Mouse (Mus musculus): ENCODE data around the gene Smoc2.
A peak's percentile ranks its signal among the peaks of the same experiment; 100 is the strongest.

The Smoc2 gene

GRCm38 (mm10) chr17:14279966-14280300 is 627 bp downstream of the Smoc2 start:
- DNase-seq (ENCODE audit: low spot score) = no peak

DNA sequence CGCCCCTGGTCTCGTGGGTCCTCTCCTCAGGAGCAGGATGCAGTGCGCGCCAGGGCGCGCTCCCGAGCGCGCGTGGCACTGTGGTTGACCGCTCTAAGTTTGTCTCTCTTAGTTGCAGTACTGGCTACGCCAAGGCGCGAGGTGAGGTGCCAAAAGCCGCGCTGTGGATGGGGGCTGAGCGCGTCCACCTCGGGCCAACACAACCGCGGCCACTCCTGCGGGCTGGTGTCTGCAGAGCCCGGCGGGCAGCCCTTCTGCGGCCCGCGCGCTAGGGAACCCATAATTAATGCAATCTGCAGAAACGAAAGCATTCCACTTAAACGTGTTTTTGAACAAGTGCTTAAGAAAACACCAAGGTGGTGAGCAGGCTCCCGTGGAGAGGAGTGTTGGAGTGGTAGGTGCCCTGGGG is 1.1 kb downstream of the Smoc2 start:
- no peak for DNase-seq (ENCODE audit: low spot score)

DNA sequence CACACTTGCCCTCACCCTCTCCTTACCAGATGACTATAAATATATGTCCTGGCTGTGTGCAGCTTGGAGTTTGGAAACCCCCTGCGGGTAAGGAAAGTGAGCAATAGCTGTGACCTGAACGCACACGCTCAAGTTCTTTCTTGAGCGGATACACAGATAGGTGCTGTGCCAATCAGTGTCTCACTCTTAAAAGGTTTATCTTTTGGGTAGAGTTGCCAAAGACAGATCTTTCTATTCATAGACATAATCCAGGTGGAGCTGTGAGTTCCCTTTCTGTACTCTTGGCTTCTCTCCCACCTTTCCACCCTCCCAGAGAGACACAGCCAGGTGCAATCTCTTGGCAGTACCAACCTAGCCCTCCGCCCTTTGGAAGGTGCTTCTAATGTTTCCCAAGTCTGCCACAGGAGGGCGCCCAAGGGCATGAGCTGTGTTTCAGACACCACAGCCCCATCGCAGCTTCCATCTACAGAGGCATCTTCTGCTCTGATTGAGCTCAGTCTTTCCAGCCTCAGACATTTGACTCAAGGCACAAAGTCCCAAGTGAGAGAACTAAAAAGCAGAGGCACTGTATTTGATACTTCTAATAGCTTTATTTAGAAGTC is 8.8 kb downstream of the Smoc2 start:
- peak; percentile 45 for DNase-seq (ENCODE audit: low spot score)

GRCm38 (mm10) chr17:14293617-14294016 is 14.3 kb downstream of the Smoc2 start:
- DNase-seq (ENCODE audit: low spot score) = no peak

DNA sequence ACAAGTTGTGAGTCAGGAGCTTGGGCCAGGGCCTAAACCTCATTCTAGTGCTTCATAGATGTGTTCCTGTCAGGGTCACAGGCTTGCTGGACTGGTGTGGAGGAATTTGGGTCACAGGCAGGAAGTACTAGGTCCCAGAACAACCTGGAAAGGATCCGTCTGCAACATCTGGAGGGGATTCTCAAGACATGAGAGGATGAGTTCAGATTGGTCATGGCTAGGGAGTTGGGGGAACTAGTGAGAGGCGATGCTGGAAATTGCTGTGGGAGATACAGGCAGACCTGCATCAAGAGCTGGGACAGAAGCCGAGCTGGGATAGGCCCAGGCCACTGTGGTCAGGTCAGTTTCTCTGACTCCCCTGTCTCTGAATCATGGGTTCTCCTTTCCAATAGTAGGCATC is 15.8 kb downstream of the Smoc2 start:
- no peak for DNase-seq (ENCODE audit: low spot score)

GRCm38 (mm10) chr17:14300361-14300760 is 21.1 kb downstream of the Smoc2 start:
- DNase-seq (ENCODE audit: low spot score) = no peak

DNA sequence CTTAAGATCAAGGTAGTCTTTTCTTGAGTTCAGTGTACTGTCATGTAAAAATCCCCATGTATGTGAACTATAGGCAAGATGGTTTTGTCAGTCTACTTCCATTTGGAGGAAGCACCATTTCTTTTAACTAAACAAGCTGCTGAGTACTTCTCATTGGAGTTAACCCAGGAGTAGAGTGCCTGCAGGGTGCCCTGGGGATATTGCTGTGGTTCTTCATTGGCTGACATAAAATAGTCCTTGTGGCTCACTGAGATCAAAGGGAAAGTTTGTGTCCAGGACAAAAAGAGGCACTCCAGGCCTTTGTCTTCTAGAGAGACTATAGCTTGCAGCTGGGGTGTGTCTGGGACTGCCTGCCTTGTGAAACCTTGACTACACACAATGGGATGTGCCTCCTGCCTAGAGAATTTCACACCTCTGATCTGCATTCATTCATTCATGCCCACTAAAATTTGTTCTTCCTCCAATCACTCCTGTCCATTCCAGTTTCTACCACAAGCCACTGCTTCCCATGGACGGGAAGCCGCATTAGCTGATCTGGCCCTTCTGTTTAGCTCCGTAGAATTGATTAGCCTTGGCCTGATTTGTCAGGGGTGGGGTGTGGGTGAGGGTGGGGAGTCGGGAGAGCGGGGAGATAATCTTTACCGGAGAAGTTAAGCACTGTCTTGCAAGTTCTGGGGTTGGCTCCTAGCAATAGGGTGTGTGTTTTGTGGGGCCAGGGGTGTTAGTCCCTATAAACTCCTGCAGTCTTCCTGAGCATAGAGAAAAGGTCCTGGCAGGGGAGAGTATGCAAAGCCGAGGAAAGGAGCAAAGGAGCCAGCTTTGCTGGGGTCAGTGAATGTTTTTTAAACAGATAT is 22.4 kb downstream of the Smoc2 start:
- no peak for DNase-seq (ENCODE audit: low spot score)

- no peak for DNase-seq (ENCODE audit: low spot score)
Measured at GRCm38 (mm10) chr17:14302356-14302755, 23.1 kb downstream of the Smoc2 start.

DNA sequence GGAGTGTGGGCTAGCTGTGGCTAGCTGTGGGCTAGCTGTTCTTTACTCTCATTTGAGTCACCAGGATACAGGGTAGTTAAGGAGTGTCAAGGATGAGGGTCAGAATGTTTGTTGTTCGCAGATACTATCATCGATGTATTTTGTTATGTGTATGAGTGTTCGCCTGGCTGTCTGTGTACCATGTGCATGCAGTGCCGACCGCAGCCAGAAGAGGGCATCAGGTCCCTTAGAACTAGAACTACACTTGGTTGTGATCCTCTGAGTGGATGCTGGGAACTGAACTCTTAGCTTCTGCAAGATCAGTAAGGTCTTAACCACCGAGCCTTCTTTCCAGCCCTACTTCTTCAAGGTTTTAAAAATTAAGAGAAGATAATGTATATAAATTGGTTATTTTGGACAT is 24.4 kb downstream of the Smoc2 start:
- no peak for DNase-seq (ENCODE audit: low spot score)

DNA sequence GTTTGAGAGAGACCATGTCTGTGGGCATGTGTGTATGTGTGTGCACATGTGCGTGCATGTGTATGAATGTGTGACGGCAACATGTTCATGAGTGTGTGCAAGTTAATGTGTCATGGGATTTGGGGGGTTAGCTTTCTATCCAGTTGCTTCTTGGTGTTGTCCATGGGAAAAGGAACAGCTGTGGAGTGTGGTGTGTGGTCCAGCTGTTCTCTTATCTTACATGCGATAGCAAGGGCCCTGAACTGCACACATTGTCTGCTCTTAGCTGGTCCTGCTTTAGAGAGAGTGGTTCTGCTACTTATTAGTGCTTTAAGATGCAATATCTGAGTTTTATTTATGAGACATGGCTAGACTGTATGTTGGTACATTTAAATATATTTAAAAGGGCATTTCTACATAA is 30.6 kb downstream of the Smoc2 start:
- DNase-seq (ENCODE audit: low spot score) = no peak

GRCm38 (mm10) chr17:14312440-14312839 is 33.1 kb downstream of the Smoc2 start:
- DNase-seq (ENCODE audit: low spot score) = no peak

DNA sequence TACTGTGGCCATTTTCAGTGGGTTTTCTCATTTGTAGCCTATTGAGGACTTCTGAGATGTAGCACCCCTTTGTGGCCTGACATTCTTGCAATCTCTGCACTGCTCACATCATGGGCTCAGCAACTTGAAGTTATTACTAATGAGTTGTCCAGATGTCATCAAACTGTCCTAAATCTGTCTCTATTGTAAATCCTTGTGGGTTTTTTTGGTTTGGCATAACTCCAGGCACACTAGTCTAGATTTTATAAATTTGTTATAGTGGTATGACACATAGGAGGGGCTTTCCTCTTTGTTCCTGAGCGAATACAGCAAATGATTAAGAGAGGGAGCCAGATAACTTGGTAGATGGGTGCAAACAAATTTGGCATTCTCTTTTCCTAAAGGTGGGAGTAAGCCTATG is 35.0 kb downstream of the Smoc2 start:
- no peak for DNase-seq (ENCODE audit: low spot score)

DNA sequence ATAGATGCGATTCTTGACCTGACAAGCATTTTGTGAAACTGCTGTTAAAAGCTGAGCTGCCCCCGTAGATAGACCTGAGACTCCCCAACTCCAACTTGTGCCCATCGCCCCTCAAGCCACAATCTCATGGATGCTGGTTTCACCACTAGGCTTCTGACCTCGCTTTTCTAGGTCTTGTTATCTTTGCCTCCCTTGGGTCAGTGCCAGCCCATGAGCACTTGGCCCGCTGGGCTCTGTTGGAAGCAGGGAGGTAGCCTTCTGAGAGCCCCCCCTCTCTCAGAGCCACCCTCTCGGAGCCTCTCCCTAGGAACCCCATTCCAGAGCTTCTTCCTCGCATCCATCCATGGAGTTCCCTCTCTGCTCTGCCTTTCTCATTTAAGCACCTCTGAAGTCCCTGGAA is 37.2 kb downstream of the Smoc2 start:
- no peak for DNase-seq (ENCODE audit: low spot score)

DNA sequence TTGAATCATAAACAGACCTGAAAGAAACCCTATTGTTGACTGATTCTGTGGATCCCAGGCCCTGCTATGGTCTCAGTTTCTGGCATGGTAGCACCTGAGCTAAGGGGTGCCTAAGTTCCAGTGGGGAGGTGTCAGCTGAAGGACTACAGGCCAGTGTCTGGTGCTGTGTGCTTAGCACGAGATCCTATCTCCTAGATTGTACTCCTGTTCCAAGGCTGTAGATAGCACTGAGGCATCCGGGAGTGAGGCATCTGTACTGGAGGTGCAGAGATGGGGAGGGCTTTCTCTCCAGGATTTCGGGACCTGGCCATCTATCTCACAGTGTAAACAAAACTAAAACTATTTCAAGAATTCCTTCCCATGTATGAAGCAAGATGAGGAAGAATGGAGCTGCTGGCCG is 38.1 kb downstream of the Smoc2 start:
- no peak for DNase-seq (ENCODE audit: low spot score)

GRCm38 (mm10) chr17:14326156-14326555 is 46.9 kb downstream of the Smoc2 start:
- DNase-seq (ENCODE audit: low spot score) = no peak

GRCm38 (mm10) chr17:14328037-14328436 is 48.7 kb downstream of the Smoc2 start:
- DNase-seq (ENCODE audit: low spot score) = no peak

GRCm38 (mm10) chr17:14330498-14330897 is 51.2 kb downstream of the Smoc2 start:
- DNase-seq (ENCODE audit: low spot score) = no peak

GRCm38 (mm10) chr17:14339932-14340557 is 60.7 kb downstream of the Smoc2 start:
- no peak for DNase-seq (ENCODE audit: low spot score)

GRCm38 (mm10) chr17:14340736-14341135 is 61.4 kb downstream of the Smoc2 start:
- DNase-seq (ENCODE audit: low spot score) = no peak

- no peak for DNase-seq (ENCODE audit: low spot score)
Measured at GRCm38 (mm10) chr17:14342511-14342910, 63.2 kb downstream of the Smoc2 start.

DNA sequence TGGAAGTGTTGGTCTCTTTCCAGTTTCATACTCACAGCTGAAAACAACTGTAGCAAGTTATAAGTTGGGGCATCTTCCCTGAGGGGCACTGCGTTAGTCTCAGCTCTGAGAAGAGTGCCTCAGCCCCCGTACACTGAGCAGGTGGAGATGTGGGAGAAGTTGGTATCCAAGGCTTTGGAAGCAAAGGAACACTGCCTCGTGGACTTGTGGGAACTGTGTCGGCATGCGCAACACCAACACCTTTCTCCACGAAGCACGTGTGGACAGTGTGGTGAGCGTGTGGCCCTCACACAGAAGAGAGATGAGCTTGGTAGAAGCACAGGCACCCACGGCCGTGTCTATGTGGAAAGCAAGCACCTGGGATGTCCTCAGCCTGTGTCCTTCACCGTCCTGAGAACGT is 64.1 kb downstream of the Smoc2 start:
- DNase-seq (ENCODE audit: low spot score) = no peak

GRCm38 (mm10) chr17:14345556-14345955 is 66.2 kb downstream of the Smoc2 start:
- no peak for DNase-seq (ENCODE audit: low spot score)

- DNase-seq (ENCODE audit: low spot score) = no peak
Measured at GRCm38 (mm10) chr17:14346891-14347290, 67.6 kb downstream of the Smoc2 start.

Data from urinary bladder, postnatal 10 days (tissue).